Mouse (Mus musculus) Patski (cell line): ENCODE measurements at regions not wholly inside any gene's neighbourhood (a gene's known extent, or its start where the extent isn't known, plus 50 kb on each side); places are given as distances from the start of the nearest gene placed in this dataset.
"Not testable (repeated sequence)": the region's sequence is repeated elsewhere in the genome, so short reads cannot be mapped to it uniquely, and the experiment has no call there.

Experiments used
- ATAC-seq: fragments of 100-300 bp; one replicate; pipeline ENCODE4 v1.8.0; 2021
- CTCF ChIA-PET: fragments of 350-600 bp; sonication (Branson Sonifier 250); formaldehyde crosslinking; loops from one replicate; lab custom pipeline; 2022; ENCODE audit warnings: inconsistent platforms; lab: Charles Lee
- POLR2A ChIA-PET: fragments of 350-600 bp; sonication (Branson Sonifier 250); formaldehyde crosslinking; loops from one replicate; lab custom pipeline; 2022; ENCODE audit warnings: antibody characterized with exemption, inconsistent platforms; lab: Charles Lee
- DNase-seq: peaks from one replicate; pipeline ENCODE4 v3.0.0-alpha.2; 2011; ENCODE audit warnings: low read depth, low spot score
- H3K27me3 ChIP-seq: fragments of 371-371 bp; one replicate; pipeline ENCODE4 v1.5.1; 2021
- CTCF ChIP-seq: fragments of 100-300 bp; IDR thresholded peaks from one replicate; pipeline ENCODE4 v1.5.1; 2021
- in situ Hi-C: fragments of 300-500 bp; cut with MboI; formaldehyde crosslinking; loops from 3 replicates; pipeline ENCODE4 v1.11.1; 2018; ENCODE audit warnings: low pct_unique_long_range_greater_than_20kb, mixed read lengths

- DNase-seq, in situ Hi-C loops, POLR2A ChIA-PET, H3K27me3 ChIP-seq, ATAC-seq, CTCF ChIA-PET: not testable (repeated sequence)
Measured at GRCm38 (mm10) chr10:35175161-35175560, 536.5 kb downstream of the Amd2 start.

- CTCF ChIA-PET, DNase-seq: not testable (repeated sequence)
Measured at GRCm38 (mm10) chr10:35156151-35156550, 555.5 kb downstream of the Amd2 start.

DNA sequence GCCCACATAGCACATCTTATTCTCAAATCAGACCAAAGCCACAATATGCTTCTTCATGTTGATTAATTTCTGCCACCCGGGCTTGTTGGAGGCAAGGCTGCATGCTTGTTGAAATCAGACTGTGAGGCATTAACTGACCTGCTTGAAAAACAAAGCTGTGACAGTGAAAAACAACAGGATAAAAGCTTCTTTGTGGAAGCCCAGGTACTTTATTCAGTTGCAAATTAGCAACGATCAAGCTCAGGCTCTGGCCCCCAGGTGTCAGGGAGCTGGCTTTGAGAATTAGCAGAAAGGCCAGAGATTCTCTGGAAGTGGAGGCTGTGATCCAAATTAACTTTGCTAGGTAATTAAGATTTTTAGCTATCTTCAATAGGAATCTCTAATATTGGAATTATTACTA is 560.4 kb downstream of the Amd2 start:
- POLR2A ChIA-PET, DNase-seq, ATAC-seq: not testable (repeated sequence)

More at GRCm38 (mm10) chr10:35156151-35156550, 555.5 kb downstream of the Amd2 start:
- POLR2A ChIA-PET, in situ Hi-C loops, ATAC-seq, H3K27me3 ChIP-seq: not testable (repeated sequence)

GRCm38 (mm10) chr10:35150681-35151080 is 561.0 kb downstream of the Amd2 start:
- CTCF ChIA-PET, result no interaction called here
- in situ Hi-C loops, result no loop called here
- POLR2A ChIA-PET, result interaction anchor here (0.7 kb wide), 1 partner anchor 381 kb away, joined by 3 read pairs; no protein-coding TSS in a partner anchor
- ATAC-seq (no peak), DNase-seq (no peak)
- no peaks in the 10 kb centered on the region for H3K27me3 ChIP-seq
- TF ChIP-seq CTCF, result no peak

More for the DNA sequence above, 560.4 kb downstream of the Amd2 start:
- in situ Hi-C loops, H3K27me3 ChIP-seq, CTCF ChIA-PET: not testable (repeated sequence)

DNA sequence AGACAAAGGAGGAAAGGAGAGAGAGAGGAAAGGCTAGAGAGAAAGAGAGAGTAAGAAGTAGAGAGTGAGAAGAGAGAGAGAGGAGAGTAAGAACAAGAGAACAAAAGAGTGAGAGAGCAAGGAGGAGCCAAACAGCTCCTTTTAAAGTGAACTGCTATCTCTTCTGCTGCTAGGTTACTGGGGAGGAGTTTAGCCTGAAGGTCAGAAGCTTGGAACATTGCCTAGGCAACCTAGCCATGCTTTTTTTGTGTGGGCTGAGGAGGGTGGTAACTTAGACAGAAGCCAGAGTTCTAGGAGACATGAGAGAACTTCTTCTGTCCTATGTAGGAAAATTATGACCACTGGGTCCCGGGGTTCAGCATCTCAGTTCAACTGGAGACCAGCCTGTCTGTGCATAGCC is 562.4 kb downstream of the Amd2 start:
- POLR2A ChIA-PET, result interaction anchor here (0.6 kb wide), 1 partner anchor 144 kb away, joined by 3 read pairs; no protein-coding TSS in a partner anchor
- H3K27me3 ChIP-seq, result no peaks in the 10 kb centered on the region
- DNase-seq (no peak), ATAC-seq (no peak)
- CTCF ChIA-PET, result no interaction called here
- in situ Hi-C loops, result no loop called here
- no peak for TF ChIP-seq CTCF

GRCm38 (mm10) chr10:35131226-35131625 is 580.5 kb downstream of the Amd2 start:
- POLR2A ChIA-PET, result no interaction called here
- no peak for DNase-seq
- no peak for ATAC-seq

More at GRCm38 (mm10) chr10:35131226-35131625, 580.5 kb downstream of the Amd2 start:
- in situ Hi-C loops, result no loop called here
- H3K27me3 ChIP-seq, result no peaks in the 10 kb centered on the region
- no peak for TF ChIP-seq CTCF
- CTCF ChIA-PET, result no interaction called here
